Mouse (Mus musculus): Measurements from ENCODE around the gene Syt6. TPM values are rescaled to one million over a fixed set of nuclear protein-coding genes. Genes with fewer than 3 reads are reported as not detected.

Syt6 gene
- total RNA-seq (2014; fragmentation: Nextera tagmentation) (not detected in 2 replicates), total RNA-seq (2017) (0.12 and 0.38 TPM in 2 replicates), polyA plus RNA-seq (2012) (not detected in 2 replicates)

DNA sequence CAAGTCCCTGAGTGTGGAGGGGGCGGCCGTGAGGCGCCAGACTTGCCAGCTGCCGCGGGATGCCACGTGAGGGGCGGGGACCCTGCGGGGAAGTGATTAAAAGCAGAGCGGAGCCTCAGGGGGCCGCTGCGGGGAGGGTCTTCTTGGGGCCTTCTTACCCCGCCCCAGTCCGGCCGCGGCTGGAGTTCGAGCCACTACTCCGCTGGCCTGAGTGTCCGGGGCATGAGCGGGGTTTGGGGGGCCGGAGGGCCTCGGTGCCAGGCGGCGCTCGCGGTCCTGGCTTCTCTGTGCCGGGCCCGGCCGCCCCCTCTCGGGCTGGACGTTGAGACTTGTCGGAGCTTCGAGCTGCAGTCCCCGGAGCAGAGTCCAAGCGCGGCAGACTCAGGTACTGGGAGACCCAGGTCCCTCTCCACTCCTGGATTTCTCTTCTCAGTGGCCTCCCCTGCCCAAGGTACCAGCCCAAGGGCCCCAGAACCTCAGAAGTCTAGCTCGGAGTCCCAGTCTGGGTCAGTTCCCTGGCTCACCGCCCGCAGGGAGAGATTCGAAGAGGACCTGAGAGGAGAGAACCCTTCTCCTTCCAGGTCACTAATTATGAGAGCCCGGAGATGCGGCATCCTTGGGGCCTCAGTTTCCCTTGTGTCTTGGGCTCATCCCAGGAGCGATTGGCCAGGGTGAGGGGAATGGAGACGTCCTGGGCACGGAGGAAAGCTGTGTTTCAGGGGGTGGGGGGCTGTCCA lies at the start of gene Syt6:
TSS of gene Syt6 (plus strand) at position 76 of the 737 bp plus-strand sequence.
- Histone ChIP-seq H3K9me3 (replicated peaks) (no peaks in the 10 kb centered on the region; the same call in 1 of the 2 replicates), H3K36me3 (replicated peaks) (no peaks in the 10 kb centered on the region), H3K4me3 (ENCODE audit: low read depth, low read length) (no peak within 1 kb of the TSS), H3K27me3 (ENCODE audit: insufficient read depth, low read length) (no peaks in the 10 kb centered on the region), H3K4me1 (ENCODE audit: insufficient read depth, low read depth, low read length) (no peaks in the 10 kb centered on the region)
- ATAC-seq (ENCODE audit: extremely low read depth, insufficient number of reproducible peaks, low FRiP score, poor library complexity, severe bottlenecking): no peak
- TF ChIP-seq GATA2 (IDR thresholded peaks at IDR 0.05; ENCODE audit: borderline replicate concordance, low read depth, low read length) (no peak), POLR2AphosphoS5 (IDR thresholded peaks at IDR 0.05; ENCODE audit: insufficient replicate concordance, low read depth, low read length) (no peak), TAL1 (conservative IDR thresholded peaks at IDR 0.05; ENCODE audit: low read depth, low read length) (no peak), GATA1 (IDR thresholded peaks at IDR 0.05; ENCODE audit: borderline replicate concordance, low read length) (no peak), CTCF (IDR thresholded peaks at IDR 0.05; ENCODE audit: low read depth, low read length) (no peak)
- no peak for DNase-seq (ENCODE audit: low spot score)

DNA sequence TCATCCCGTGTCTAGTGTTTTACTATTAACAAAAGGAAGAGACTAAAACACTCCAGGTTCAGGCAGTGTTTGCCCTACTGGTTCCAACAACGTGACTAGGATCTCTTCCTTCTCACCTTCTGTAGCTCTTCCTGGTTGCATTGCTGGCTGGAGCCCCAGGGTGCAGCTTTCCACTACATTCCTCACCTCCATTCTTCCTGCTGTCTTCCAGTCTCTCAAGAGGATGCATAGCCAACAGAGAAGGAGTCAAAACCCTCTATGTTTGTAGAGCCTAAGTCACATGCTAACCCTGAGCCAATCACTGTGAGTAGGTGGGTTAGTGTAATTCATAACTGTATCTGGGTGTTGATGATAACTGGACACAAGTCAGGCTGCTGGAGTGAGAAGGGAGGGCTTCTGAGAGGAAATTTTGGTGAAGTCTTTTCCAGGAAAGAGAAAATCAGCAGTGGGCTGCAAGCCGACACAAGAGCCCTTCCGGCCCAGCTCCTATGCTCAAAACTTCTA lies 48.8 kb upstream of the Syt6 start:
- no peak overlapping the region for H3K4me3 ChIP-seq (ENCODE audit: low read depth, low read length)
- no peaks in the 10 kb centered on the region for H3K36me3 ChIP-seq (replicated peaks)
- TF ChIP-seq CTCF (IDR thresholded peaks at IDR 0.05; ENCODE audit: low read depth, low read length) (no peak), TAL1 (conservative IDR thresholded peaks at IDR 0.05; ENCODE audit: low read depth, low read length) (no peak)
- no peaks in the 10 kb centered on the region for H3K4me1 ChIP-seq (ENCODE audit: insufficient read depth, low read depth, low read length)
- no peak for DNase-seq (ENCODE audit: low spot score)
- H3K27me3 ChIP-seq (ENCODE audit: insufficient read depth, low read length): peaks cover 4% of the 10 kb centered on the region; the same call in 1 of the 2 replicates
- H3K9me3 ChIP-seq (replicated peaks): no peaks in the 10 kb centered on the region
- no peak for ATAC-seq (ENCODE audit: extremely low read depth, insufficient number of reproducible peaks, low FRiP score, poor library complexity, severe bottlenecking)

- Histone ChIP-seq H3K9me3 (replicated peaks) (no peaks in the 10 kb centered on the region), H3K27me3 (ENCODE audit: insufficient read depth, low read length) (peaks cover 4% of the 10 kb centered on the region; the same call in 1 of the 2 replicates), H3K4me3 (ENCODE audit: low read depth, low read length) (no peak overlapping the region), H3K36me3 (replicated peaks) (no peaks in the 10 kb centered on the region), H3K4me1 (ENCODE audit: insufficient read depth, low read depth, low read length) (no peaks in the 10 kb centered on the region)
- ATAC-seq (ENCODE audit: extremely low read depth, insufficient number of reproducible peaks, low FRiP score, poor library complexity, severe bottlenecking) (no peak), DNase-seq (ENCODE audit: low spot score) (no peak)
- TF ChIP-seq GATA2 (IDR thresholded peaks at IDR 0.05; ENCODE audit: borderline replicate concordance, low read depth, low read length): no peak
- TF ChIP-seq POLR2AphosphoS5 (IDR thresholded peaks at IDR 0.05; ENCODE audit: insufficient replicate concordance, low read depth, low read length): no peak
- TF ChIP-seq GATA1 (IDR thresholded peaks at IDR 0.05; ENCODE audit: borderline replicate concordance, low read length): no peak
- TF ChIP-seq TAL1 (conservative IDR thresholded peaks at IDR 0.05; ENCODE audit: low read depth, low read length): no peak
- no peak for TF ChIP-seq CTCF (IDR thresholded peaks at IDR 0.05; ENCODE audit: low read depth, low read length)
Observed at GRCm38 (mm10) chr3:103526864-103527263, 48.2 kb upstream of the Syt6 start.

DNA sequence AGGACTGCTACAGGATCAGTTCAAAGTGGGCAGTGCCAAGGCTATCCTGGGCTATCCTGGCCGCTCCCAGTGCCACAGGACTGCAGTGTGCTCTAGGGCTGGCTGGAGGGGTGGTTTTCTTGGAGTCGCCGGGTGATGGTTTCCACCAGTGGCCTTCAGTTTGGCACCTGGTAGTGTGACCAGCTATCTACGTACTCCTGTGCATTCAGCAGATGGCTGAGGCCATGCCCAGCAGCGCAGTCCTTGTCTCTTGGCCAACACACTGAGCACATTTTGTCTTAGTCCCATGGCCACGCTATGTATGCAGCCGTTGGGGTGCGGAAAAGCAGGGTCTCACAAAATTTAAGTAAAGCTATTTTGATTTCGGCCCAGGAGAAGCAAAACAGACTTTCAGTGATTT lies 41.0 kb upstream of the Syt6 start:
- Histone ChIP-seq H3K4me1 (ENCODE audit: insufficient read depth, low read depth, low read length) (no peaks in the 10 kb centered on the region), H3K27me3 (ENCODE audit: insufficient read depth, low read length) (peaks cover 3% of the 10 kb centered on the region), H3K4me3 (ENCODE audit: low read depth, low read length) (no peak overlapping the region), H3K36me3 (replicated peaks) (no peaks in the 10 kb centered on the region), H3K9me3 (replicated peaks) (no peaks in the 10 kb centered on the region)
- ATAC-seq (ENCODE audit: extremely low read depth, insufficient number of reproducible peaks, low FRiP score, poor library complexity, severe bottlenecking) (no peak), DNase-seq (ENCODE audit: low spot score) (no peak)
- no peak for TF ChIP-seq GATA2 (IDR thresholded peaks at IDR 0.05; ENCODE audit: borderline replicate concordance, low read depth, low read length)
- no peak for TF ChIP-seq GATA1 (IDR thresholded peaks at IDR 0.05; ENCODE audit: borderline replicate concordance, low read length)

GRCm38 (mm10) chr3:103535207-103535606 lies 39.8 kb upstream of the Syt6 start:
- TF ChIP-seq GATA1 (IDR thresholded peaks at IDR 0.05; ENCODE audit: borderline replicate concordance, low read length): no peak
- no peak for TF ChIP-seq POLR2AphosphoS5 (IDR thresholded peaks at IDR 0.05; ENCODE audit: insufficient replicate concordance, low read depth, low read length)
- no peak for TF ChIP-seq TAL1 (conservative IDR thresholded peaks at IDR 0.05; ENCODE audit: low read depth, low read length)
- TF ChIP-seq CTCF (IDR thresholded peaks at IDR 0.05; ENCODE audit: low read depth, low read length): no peak
- no peak for TF ChIP-seq GATA2 (IDR thresholded peaks at IDR 0.05; ENCODE audit: borderline replicate concordance, low read depth, low read length)
- Histone ChIP-seq H3K9me3 (replicated peaks) (no peaks in the 10 kb centered on the region), H3K4me1 (ENCODE audit: insufficient read depth, low read depth, low read length) (no peaks in the 10 kb centered on the region), H3K4me3 (ENCODE audit: low read depth, low read length) (no peak overlapping the region), H3K27me3 (ENCODE audit: insufficient read depth, low read length) (peaks cover 5% of the 10 kb centered on the region), H3K36me3 (replicated peaks) (no peaks in the 10 kb centered on the region)
- DNase-seq (ENCODE audit: low spot score) (no peak), ATAC-seq (ENCODE audit: extremely low read depth, insufficient number of reproducible peaks, low FRiP score, poor library complexity, severe bottlenecking) (no peak)

DNA sequence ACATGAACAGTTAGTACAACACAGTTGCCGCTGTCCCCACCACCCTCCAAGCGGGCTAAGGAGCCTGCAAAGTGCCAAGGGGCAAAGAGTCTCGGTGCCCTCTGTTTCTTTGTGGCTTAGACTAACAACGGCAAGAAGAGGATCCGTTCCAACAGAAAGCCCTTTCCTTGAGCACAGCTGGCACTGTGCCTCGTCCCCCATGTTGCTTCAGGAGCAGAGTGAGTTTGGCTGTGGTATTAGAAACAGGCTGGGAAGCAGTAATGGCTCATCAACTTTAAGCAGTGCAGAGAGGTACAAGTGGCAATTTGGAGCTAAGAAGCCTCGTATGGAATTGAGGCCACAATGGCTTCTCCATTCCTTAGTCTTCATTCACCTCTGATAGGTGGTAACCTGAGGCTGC lies 35.9 kb upstream of the Syt6 start:
- ATAC-seq (ENCODE audit: extremely low read depth, insufficient number of reproducible peaks, low FRiP score, poor library complexity, severe bottlenecking): no peak
- TF ChIP-seq CTCF (IDR thresholded peaks at IDR 0.05; ENCODE audit: low read depth, low read length) (no peak), GATA1 (IDR thresholded peaks at IDR 0.05; ENCODE audit: borderline replicate concordance, low read length) (no peak), POLR2AphosphoS5 (IDR thresholded peaks at IDR 0.05; ENCODE audit: insufficient replicate concordance, low read depth, low read length) (no peak), GATA2 (IDR thresholded peaks at IDR 0.05; ENCODE audit: borderline replicate concordance, low read depth, low read length) (no peak), TAL1 (conservative IDR thresholded peaks at IDR 0.05; ENCODE audit: low read depth, low read length) (no peak)

More for the DNA sequence above, 35.9 kb upstream of the Syt6 start:
- no peaks in the 10 kb centered on the region for H3K9me3 ChIP-seq (replicated peaks)
- no peaks in the 10 kb centered on the region for H3K4me1 ChIP-seq (ENCODE audit: insufficient read depth, low read depth, low read length)
- H3K4me3 ChIP-seq (ENCODE audit: low read depth, low read length): no peak overlapping the region
- peaks cover 8% of the 10 kb centered on the region; the same call in 1 of the 2 replicates for H3K27me3 ChIP-seq (ENCODE audit: insufficient read depth, low read length)
- no peaks in the 10 kb centered on the region for H3K36me3 ChIP-seq (replicated peaks)
- DNase-seq (ENCODE audit: low spot score): no peak

Data from G1E (cell line).